Mouse (Mus musculus): ENCODE measurements around the gene Gm20388. TPM values are rescaled to one million over a fixed set of nuclear protein-coding genes. Genes with fewer than 3 reads are reported as not detected.

The Gm20388 gene
- total RNA-seq, 2 experiments from 2014 or later, result 10.3 to 10.6 TPM

DNA sequence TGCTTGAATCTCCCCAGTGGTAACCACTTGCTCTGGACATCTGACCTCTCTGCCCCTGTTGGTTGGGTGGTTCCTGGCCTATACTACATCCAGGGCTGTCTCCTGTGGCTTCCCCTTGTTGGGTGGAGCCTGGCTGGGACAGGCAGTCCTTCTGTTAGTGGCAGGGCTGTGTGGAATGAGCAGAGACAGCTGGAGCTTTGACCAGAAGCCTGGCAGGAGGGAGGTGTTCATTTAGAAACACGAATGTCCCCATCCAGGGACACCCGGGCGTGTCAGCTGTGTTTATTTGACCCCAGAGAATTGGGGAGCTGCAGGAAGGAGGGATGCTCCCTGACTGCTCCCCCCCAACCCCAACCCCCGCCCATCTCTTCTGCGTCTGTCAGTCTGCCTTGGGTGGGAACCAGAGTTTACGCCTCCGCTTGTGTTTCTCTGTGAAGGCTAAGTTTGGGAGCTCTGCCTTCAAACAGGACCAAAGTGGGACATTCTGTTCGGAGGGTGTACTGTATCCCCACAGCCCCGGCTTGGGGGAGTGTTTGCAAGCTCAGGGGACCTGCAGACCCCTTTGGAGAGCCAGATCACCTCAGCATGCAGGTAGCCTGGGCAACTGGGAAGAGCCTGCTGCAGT lies 340.9 kb downstream of the Gm20388 start:
- intact Hi-C loops (cut with DNase I), result no loop called here
- DNase-seq (ENCODE audit: low spot score in 2 of 2), result peak; percentile 57 to 60

- intact Hi-C loops (cut with DNase I), result no loop called here
- no peak for DNase-seq (ENCODE audit: low spot score in 2 of 2)
Observed at GRCm38 (mm10) chr8:120253626-120254025, 343.0 kb downstream of the Gm20388 start.

GRCm38 (mm10) chr8:120255406-120255987 lies 344.9 kb downstream of the Gm20388 start:
- intact Hi-C loops (cut with DNase I), result no loop called here
- DNase-seq (ENCODE audit: low spot score in 2 of 2), result no peak

DNA sequence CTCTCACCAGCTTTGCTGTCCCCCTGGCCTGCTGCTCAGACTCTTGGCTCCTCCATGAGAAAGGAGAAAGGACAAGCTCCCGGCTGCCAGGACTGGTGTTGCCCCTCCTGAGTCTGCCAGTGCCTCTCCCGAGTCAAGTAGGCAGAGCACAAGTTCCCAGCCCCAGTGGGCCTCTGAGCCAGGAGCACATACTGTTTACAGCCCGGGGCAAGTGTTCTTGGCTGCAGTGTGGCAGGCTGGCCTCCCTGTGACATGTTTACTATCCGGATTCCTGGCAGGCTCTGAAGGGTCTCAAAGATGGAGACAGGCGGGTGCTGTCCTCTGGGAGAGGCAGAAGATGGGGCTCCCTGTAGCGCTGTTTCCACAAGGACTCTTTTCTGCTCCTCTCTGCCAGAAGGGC lies 346.3 kb downstream of the Gm20388 start:
- intact Hi-C loops (cut with DNase I), result no loop called here
- no peak for DNase-seq (ENCODE audit: low spot score in 2 of 2)

DNA sequence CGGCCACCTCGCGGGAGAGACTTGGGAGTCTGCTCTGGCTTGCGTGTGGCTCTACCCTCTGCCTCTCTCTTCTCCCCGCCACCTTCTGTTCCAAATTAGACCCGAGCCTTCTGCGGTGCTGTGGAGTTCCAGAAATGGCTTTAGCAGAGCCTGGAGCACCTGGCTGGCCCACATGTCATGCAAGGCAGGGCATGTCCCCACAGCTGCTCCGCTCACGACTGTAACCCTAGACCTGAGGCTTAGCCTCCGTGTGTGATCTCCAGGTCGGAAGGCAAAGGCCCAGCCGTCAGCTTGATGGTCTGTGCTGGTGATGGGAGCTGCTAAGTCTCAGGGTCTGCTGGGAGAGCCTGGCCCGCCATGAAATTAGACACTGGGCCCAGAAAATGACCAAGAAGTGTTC lies 348.6 kb downstream of the Gm20388 start:
- no peak for DNase-seq (ENCODE audit: low spot score in 2 of 2)
- intact Hi-C loops (cut with DNase I), result no loop called here

- intact Hi-C loops (cut with DNase I), result loop anchor here (5.0 kb wide), 1 partner anchor 33 kb away; the partner anchor contains the start of gene Gse1
- DNase-seq (ENCODE audit: low spot score in 2 of 2), result no peak
Observed at GRCm38 (mm10) chr8:120260677-120261076, 350.0 kb downstream of the Gm20388 start.

DNA sequence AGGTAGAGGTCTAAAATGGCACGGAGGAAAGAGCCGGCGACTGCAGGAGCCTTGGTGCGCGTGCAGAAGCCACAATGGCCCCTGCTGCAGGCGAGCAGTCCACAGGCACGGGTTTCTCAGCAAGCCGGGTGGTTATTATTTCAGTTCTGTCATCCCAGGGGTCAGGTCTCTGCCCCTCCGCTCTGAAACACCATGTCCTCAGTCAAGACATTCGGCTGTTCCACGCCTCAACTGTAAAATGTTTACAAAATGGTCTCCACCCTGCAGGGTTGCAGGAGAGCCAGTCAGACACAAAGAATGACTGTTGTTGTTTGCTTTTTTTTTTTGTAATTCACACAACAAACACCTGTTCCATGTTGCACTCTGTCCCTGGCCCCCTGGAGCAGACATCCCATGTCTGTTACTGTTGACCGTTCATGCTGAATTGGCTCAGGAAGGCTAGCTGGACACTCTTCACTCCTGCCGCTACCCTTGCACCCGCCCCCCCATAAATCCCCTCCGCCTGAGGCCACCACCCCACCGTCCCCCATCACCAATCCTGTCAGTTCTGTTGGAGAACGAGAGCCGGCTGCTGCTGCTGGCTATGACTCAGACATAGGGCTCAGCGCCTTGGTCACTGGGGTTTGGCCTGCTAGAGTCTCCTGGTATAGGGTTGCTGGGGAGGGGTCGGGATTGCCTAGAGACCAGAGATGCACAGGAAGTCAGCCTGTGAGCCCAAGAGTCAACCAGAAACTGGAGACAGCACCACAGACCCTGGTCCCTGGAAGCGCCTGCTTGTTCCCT lies 350.9 kb downstream of the Gm20388 start:
- no peak for DNase-seq (ENCODE audit: low spot score in 2 of 2)
- intact Hi-C loops (cut with DNase I), result loop anchor here (5.0 kb wide), 1 partner anchor 34 kb away; the partner anchor contains the start of gene Gse1

DNA sequence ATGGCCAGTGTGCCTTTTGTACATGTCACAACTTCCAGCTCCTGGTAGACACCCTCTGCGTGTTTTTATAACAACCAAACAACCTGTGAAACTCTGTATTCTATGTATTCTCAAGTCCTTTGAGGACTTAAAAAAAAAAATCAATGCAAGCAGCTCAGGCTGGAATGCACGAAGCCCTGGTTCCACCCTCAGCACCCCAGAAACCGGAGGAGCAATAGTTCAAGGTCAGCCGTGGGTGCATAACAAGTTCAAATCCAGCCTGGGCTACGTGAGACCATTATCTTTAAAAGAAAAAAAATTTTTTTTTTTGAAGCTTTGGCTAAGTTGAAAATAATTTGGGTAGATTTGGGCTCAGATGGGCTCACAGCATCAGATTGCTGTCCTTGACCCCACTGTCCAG lies 353.2 kb downstream of the Gm20388 start:
- intact Hi-C loops (cut with DNase I), result loop anchor here (5.0 kb wide), 1 partner anchor 37 kb away; the partner anchor contains the start of gene Gse1

GRCm38 (mm10) chr8:120264388-120264943 lies 353.8 kb downstream of the Gm20388 start:
- no peak for DNase-seq (ENCODE audit: low spot score in 2 of 2)

More for the DNA sequence above, 353.2 kb downstream of the Gm20388 start:
- DNase-seq (ENCODE audit: low spot score in 2 of 2), result no peak

GRCm38 (mm10) chr8:120264944-120265453 lies 354.4 kb downstream of the Gm20388 start:
- DNase-seq (ENCODE audit: low spot score in 2 of 2), result peak; percentile 83 to 85
- intact Hi-C loops (cut with DNase I), result loop anchor here (5.0 kb wide), 1 partner anchor 38 kb away; the partner anchor contains the start of gene Gse1

More at GRCm38 (mm10) chr8:120264388-120264943, 353.8 kb downstream of the Gm20388 start:
- intact Hi-C loops (cut with DNase I), result loop anchor here (5.0 kb wide), 1 partner anchor 37 kb away; the partner anchor contains the start of gene Gse1

DNA sequence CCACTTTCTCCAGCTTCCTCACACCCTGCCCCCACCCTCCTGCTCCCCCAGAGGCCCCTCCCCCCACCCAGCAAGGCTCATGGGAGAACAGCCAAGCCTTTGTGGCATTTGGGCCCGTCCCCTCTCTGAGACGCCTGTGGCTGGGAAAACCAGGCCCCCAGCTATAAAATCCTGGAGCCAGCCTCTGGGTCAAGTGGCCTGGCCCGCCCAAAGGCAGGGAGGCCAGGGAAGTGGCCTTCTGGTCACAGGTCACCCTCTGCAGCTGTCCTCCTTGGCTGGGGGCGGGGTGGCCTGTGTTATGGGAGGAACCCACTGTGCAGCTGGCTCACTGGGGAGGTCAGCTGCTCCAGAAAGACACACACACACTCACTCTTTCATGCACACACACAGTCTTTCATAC lies 354.8 kb downstream of the Gm20388 start:
- intact Hi-C loops (cut with DNase I), result no loop called here
- peak in 1 of 2 experiments; percentile 32 for DNase-seq (ENCODE audit: low spot score in 2 of 2)

GRCm38 (mm10) chr8:120268541-120268980 lies 357.9 kb downstream of the Gm20388 start:
- intact Hi-C loops (cut with DNase I), result no loop called here
- DNase-seq (ENCODE audit: low spot score in 2 of 2), result peak; percentile 43 to 65

DNA sequence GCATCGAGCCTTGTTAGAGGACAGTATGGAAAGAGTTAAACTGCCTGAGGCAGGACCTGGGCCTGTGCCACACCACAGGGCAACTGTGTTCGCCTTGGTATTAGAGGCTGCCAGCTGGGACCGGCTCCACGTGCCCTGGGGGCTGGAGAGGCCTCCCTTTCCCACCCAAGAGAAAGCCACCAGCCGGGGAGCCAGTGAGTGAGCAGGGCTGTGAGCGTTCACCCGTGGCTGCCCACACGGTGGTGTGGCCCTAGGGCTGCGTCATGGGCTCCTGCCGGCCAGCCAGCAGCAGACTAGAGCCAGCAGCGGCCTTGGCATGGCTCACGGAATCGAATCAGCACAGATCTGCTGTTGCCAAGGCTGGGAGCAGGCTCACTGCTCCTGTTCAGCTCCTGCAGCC lies 359.8 kb downstream of the Gm20388 start:
- peak in 1 of 2 experiments; percentile 50 for DNase-seq (ENCODE audit: low spot score in 2 of 2)
- intact Hi-C loops (cut with DNase I), result no loop called here

- intact Hi-C loops (cut with DNase I), result no loop called here
Observed at GRCm38 (mm10) chr8:120273430-120273829, 362.8 kb downstream of the Gm20388 start.

GRCm38 (mm10) chr8:120276051-120276890 lies 365.6 kb downstream of the Gm20388 start:
- DNase-seq (ENCODE audit: low spot score in 2 of 2), result peak; percentile 47 to 49
- intact Hi-C loops (cut with DNase I), result no loop called here

More at GRCm38 (mm10) chr8:120273430-120273829, 362.8 kb downstream of the Gm20388 start:
- DNase-seq (ENCODE audit: low spot score in 2 of 2), result no peak

DNA sequence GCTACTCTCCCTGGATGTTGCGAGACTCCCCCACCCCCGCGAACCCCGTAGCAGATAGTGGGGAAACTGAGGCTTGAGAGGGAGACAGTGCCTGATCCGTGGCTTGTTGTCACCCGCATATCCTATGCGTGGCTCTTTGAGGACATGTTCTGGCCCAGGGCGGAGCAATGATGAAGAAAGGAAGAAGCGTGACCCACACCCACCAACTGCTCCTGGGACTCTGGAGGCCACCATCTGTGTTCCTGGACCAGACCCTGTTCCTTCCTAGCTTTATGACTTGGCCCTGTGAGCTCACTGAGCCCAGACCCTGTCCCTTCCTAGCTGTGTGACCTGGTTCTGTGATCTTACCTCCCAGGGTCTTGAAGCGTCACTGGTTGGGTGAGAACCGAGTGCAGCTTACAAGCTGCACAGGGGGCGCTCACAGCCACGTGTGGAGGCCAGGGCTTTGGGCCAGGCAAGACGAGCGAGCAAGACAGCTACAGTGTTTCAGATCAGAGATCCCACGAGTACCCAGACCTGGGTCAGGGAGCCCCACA lies 366.3 kb downstream of the Gm20388 start:
- DNase-seq (ENCODE audit: low spot score in 2 of 2), result no peak
- intact Hi-C loops (cut with DNase I), result no loop called here

DNA sequence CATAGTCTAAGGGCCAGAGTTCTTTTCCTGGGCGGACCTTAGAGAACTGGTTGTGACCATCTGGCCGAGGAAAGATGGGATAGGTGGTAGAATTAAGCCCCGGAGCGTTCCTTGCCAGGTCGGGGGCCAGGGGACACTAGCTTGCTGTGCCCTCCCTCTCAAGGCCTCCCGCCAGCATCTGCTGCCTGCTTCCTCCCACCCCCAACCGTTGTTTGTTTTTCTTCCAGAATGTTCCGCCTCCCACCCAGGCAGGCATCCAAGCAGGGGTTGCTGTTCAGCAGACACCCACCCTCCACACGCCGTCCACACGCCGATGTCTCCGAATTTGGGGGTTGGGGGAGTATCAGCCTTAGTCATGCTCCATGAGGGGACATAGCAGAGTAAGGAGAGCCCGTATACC lies 367.4 kb downstream of the Gm20388 start:
- intact Hi-C loops (cut with DNase I), result no loop called here
- DNase-seq (ENCODE audit: low spot score in 2 of 2), result no peak

- intact Hi-C loops (cut with DNase I), result no loop called here
- DNase-seq (ENCODE audit: low spot score in 2 of 2), result no peak
Observed at GRCm38 (mm10) chr8:120279418-120279817, 368.8 kb downstream of the Gm20388 start.
